Mouse (Mus musculus) liver, embryonic 14.5 days (tissue): ENCODE measurements at regions not wholly inside any gene's neighbourhood (a gene's known extent, or its start where the extent isn't known, plus 50 kb on each side); places are given as distances from the start of the nearest gene placed in this dataset.

ENCODE experiments used
- ATAC-seq: fragments of 200-750 bp; cut with Nextera tagmentation; 2 replicates; pipeline ENCODE4 v1.8.0; 2017; ENCODE audit warnings: moderate number of reproducible peaks, mild to moderate bottlenecking, moderate library complexity; ENCODE audit not compliant: insufficient read depth
- DNase-seq, 3 experiments: peaks; one replicate each; pipeline ENCODE4 v3.0.0-alpha.2; 2012 to 2013; ENCODE audit warnings: low read depth in 3 of 3, low spot score in 3 of 3
- H3K27ac ChIP-seq: fragments of 300-500 bp; sonication (generic); 2 replicates; pipeline ENCODE4 v1.5.1; 2014; ENCODE audit warnings: moderate library complexity, mild to moderate bottlenecking, control low read depth, inconsistent platforms
- H3K27me3 ChIP-seq: fragments of 300-500 bp; sonication (generic); 2 replicates; pipeline ENCODE4 v1.6.1; 2014; ENCODE audit warnings: mild to moderate bottlenecking, low read length, moderate library complexity; ENCODE audit not compliant: control insufficient read depth, insufficient read depth
- H3K36me3 ChIP-seq: fragments of 300-500 bp; sonication (generic); replicated peaks from 2 replicates; pipeline ENCODE4 v1.6.1; 2014; ENCODE audit warnings: low read depth; ENCODE audit not compliant: control insufficient read depth, insufficient read depth
- H3K4me1 ChIP-seq, 2 experiments: fragments of 200-500 bp in 1 of 2; fragments of 300-500 bp in 1 of 2; sonication (generic) in 1 of 2; replicated peaks; 2 replicates each; pipeline ENCODE4 v1.6.1; 2012 to 2014; ENCODE audit warnings: antibody characterized with exemption in 1 of 2, inconsistent platforms in 1 of 2, low read length in 1 of 2; ENCODE audit not compliant: control insufficient read depth in 2 of 2, insufficient read depth in 2 of 2
- H3K4me2 ChIP-seq: fragments of 300-500 bp; sonication (generic); 2 replicates; pipeline ENCODE4 v1.6.1; 2014; ENCODE audit warnings: low read depth, mild to moderate bottlenecking, control low read depth, moderate library complexity
- H3K4me3 ChIP-seq, 2 experiments: fragments of 200-500 bp in 1 of 2; fragments of 300-500 bp in 1 of 2; sonication (generic) in 1 of 2; 2 replicates each; pipeline ENCODE4 v1.5.1; 2012 to 2014; ENCODE audit warnings: low read depth in 2 of 2, low read length in 2 of 2, mild to moderate bottlenecking in 2 of 2, control low read depth in 1 of 2, inconsistent platforms in 1 of 2, moderate library complexity in 1 of 2; ENCODE audit not compliant: insufficient read depth in 1 of 2
- H3K9ac ChIP-seq: fragments of 300-500 bp; sonication (generic); replicated peaks from 2 replicates; pipeline ENCODE4 v1.6.1; 2014; ENCODE audit warnings: mild to moderate bottlenecking, control low read depth, moderate library complexity
- H3K9me3 ChIP-seq: fragments of 300-500 bp; sonication (generic); 2 replicates; pipeline ENCODE4 v1.6.1; 2016; ENCODE audit warnings: low read length, mixed read lengths; ENCODE audit not compliant: control insufficient read depth
- CTCF ChIP-seq: IDR thresholded peaks from 2 replicates; pipeline ENCODE4 v1.5.1; 2016; ENCODE audit warnings: antibody characterized with exemption, low read depth, control low read depth
- EP300 ChIP-seq: IDR thresholded peaks from 2 replicates; pipeline ENCODE4 v1.6.1; 2016; ENCODE audit warnings: antibody characterized with exemption, low read depth
- WGBS: fragments of 180-500 bp; shearing (Covaris S2); extraction: QIAGEN DNeasy Blood & Tissue Kit; methylation state at CpG from one replicate; pipeline ENCODE4 v1.1.7; 2014; ENCODE audit not compliant: insufficient replicate concordance; 5-methylcytosine and 5-hydroxymethylcytosine counted together

DNA sequence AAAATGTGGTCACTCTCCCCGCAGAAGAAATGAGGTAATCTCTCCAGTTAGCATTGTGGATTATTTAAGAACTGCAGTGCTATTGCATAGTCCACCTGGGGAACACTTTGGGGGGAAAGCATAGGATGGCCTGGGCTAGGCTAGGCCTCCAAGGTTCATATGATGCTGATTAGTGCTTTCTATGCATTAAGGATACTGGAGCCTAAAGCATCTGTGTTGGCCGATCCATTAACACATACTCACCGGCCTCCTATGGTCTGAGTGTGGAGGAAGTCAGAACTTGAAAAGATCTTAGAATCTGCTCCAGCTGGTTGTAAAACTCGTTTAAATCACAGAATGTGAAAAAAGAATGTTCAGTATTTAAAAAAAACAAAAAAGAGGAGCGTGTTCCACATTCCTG lies 196.1 kb upstream of the Rasgrp1 start:
- Histone ChIP-seq H3K4me3 (no peak overlapping the region), H3K36me3 (no peaks in the 10 kb centered on the region), H3K27me3 (no peaks in the 10 kb centered on the region), H3K9me3 (no peaks in the 10 kb centered on the region), H3K27ac (no peak overlapping the region), H3K4me1 (no peaks in the 10 kb centered on the region), H3K4me2 (no peak overlapping the region), H3K9ac (no peak overlapping the region)
- 57% methylated on average over 5 of the region's 5 CpGs for WGBS
- DNase-seq, result no peak
- no peak for ATAC-seq
- TF ChIP-seq EP300 (no peak), CTCF (no peak)

DNA sequence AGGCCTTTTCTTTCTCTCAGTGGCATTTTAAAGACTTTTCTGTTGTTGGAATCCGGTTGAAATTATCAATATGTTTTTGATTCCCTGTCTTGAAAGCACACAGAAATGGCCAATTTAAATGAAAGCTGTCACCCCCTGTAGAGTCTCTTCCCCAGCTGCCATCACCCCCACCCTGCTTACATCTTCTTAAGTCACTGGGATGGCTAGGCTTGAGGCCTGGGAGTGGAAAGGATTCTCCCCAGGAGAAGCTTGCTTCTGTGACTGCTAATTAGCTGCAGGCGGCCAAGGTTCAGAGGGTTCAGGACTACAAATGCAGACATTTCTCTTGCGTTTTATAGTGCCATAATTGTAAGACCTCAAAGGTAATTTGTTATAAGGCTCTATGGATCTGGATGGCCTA lies 196.5 kb upstream of the Rasgrp1 start:
- Histone ChIP-seq H3K4me3 (no peak overlapping the region), H3K9ac (no peak overlapping the region), H3K9me3 (no peaks in the 10 kb centered on the region), H3K27ac (no peak overlapping the region), H3K36me3 (no peaks in the 10 kb centered on the region), H3K4me1 (no peaks in the 10 kb centered on the region), H3K4me2 (no peak overlapping the region), H3K27me3 (no peaks in the 10 kb centered on the region)
- no peak for DNase-seq
- 50% methylated on average over 3 of the region's 3 CpGs for WGBS
- ATAC-seq, result no peak
- TF ChIP-seq CTCF (no peak), EP300 (no peak)

DNA sequence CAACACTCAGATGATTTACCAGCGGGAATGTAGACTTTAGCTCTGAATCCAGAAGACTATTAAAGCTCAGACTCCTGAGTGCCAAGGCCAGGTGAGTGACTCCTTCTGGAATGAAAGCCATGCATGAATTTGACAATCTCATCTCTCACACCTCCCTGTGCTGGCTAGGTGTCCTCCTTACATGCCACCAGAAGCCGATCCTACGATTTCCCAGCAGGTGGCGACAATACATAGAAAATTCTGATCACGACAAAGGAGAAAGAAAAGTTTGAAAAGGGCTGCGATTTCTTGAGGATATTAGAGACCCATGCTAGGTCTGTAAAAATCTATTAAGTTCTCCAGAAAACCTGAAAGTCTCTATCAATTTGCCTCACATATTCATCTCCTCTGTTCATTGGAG lies 198.7 kb upstream of the Rasgrp1 start:
- TF ChIP-seq EP300, result no peak
- TF ChIP-seq CTCF, result peak; percentile 38; the same call in 1 of the 2 replicates
- Histone ChIP-seq H3K9ac (no peak overlapping the region), H3K36me3 (no peaks in the 10 kb centered on the region), H3K4me3 (no peak overlapping the region), H3K27me3 (no peaks in the 10 kb centered on the region), H3K4me1 (no peaks in the 10 kb centered on the region), H3K9me3 (no peaks in the 10 kb centered on the region), H3K27ac (no peak overlapping the region), H3K4me2 (no peak overlapping the region)
- WGBS, result 13% methylated on average over 6 of the region's 6 CpGs
- no peak for DNase-seq
- no peak for ATAC-seq

DNA sequence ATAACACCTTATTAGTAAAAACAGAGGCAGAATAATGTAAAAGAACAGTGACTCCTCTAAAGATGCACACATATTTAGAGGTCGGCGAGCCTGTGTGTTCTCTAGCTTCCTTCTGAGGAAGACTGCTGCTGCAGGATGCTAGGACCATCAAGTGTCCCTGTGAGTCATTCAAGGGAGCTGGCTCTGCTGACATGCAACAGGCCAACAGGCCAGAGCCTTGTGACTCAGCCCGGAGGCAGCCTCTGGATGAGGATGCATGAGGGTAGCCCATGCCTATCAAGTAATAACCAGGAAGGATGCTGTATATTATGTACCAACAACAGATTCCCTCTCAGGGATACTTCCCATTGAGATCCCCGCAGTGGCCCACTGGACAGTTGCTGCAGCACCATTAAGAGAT lies 199.5 kb upstream of the Rasgrp1 start:
- DNase-seq, result no peak
- H3K9me3 ChIP-seq, result no peaks in the 10 kb centered on the region
- no peaks in the 10 kb centered on the region for H3K36me3 ChIP-seq
- no peak overlapping the region for H3K9ac ChIP-seq
- H3K4me2 ChIP-seq, result no peak overlapping the region
- no peaks in the 10 kb centered on the region for H3K27me3 ChIP-seq
- no peak overlapping the region for H3K27ac ChIP-seq
- 60% methylated on average over 4 of the region's 4 CpGs for WGBS
- no peak for TF ChIP-seq CTCF
- ATAC-seq, result no peak
- H3K4me3 ChIP-seq, result no peak overlapping the region
- no peaks in the 10 kb centered on the region for H3K4me1 ChIP-seq

DNA sequence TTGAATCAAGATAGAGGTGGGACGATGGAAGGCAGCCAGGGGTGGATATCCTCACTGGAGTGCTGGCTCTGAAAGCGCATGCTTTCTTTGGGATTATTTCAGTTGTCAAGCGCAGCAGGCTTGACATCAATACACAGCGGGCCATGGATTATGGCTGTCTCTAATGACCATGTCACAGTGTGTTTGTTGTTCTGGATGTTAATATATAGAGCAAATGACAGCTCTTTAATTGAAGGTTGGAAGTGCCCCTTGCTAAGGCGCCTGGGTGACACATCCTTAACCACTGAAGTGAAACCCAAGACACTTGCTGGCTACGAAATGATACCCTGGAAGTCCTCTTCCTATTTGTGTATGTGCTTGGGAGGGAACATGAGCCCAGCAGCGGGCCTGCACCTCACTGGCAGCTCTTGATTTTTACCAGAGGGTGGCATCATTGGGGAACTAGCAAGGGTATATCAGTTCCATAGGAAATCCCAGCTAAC lies 200.5 kb upstream of the Rasgrp1 start:
- H3K4me3 ChIP-seq, result no peak overlapping the region
- H3K27me3 ChIP-seq, result no peaks in the 10 kb centered on the region
- no peak overlapping the region for H3K4me2 ChIP-seq
- H3K27ac ChIP-seq, result no peak overlapping the region
- no peaks in the 10 kb centered on the region; a peak in 1 of 4 replicates for H3K4me1 ChIP-seq
- H3K36me3 ChIP-seq, result no peaks in the 10 kb centered on the region
- no peak for TF ChIP-seq EP300
- TF ChIP-seq CTCF, result no peak
- DNase-seq, result no peak
- WGBS, result 54% methylated on average over 7 of the region's 7 CpGs
- ATAC-seq, result no peak
- no peak overlapping the region for H3K9ac ChIP-seq
- H3K9me3 ChIP-seq, result no peaks in the 10 kb centered on the region
